Mouse (Mus musculus) CH12.LX (cell line): ENCODE results near the gene Ptgs1. TPM values are rescaled to one million over a fixed set of nuclear protein-coding genes. Genes with fewer than 3 reads are reported as not detected.

ENCODE experiments used
- DNase-seq: peaks from one replicate; pipeline ENCODE4 v3.0.0-alpha.2; 2013; ENCODE audit errors: extremely low read depth
- H3K27ac ChIP-seq: 2 replicates; pipeline ENCODE4 v1.5.1; 2012; ENCODE audit warnings: low read depth, mild to moderate bottlenecking, control low read depth, moderate library complexity; ENCODE audit not compliant: insufficient read depth
- H3K27me3 ChIP-seq: replicated peaks from 2 replicates; pipeline ENCODE3; 2012; ENCODE audit warnings: inconsistent platforms
- H3K36me3 ChIP-seq, 2 experiments: replicated peaks in 1 of 2; 2 replicates each; pipeline versions ENCODE3 to v1.6.1; 2012; ENCODE audit warnings: inconsistent platforms in 1 of 2, low read length in 1 of 2, mild to moderate bottlenecking in 1 of 2, mixed read lengths in 1 of 2, moderate library complexity in 1 of 2; ENCODE audit not compliant: control insufficient read depth in 1 of 2, insufficient read depth in 1 of 2
- H3K4me1 ChIP-seq, 2 experiments: 2 replicates each; pipeline ENCODE4 v1.6.1; 2012; ENCODE audit warnings: inconsistent platforms in 1 of 2, moderate library complexity in 1 of 2; ENCODE audit not compliant: insufficient read depth in 2 of 2, control insufficient read depth in 1 of 2
- H3K4me2 ChIP-seq: 2 replicates; pipeline ENCODE4 v1.6.1; 2012; ENCODE audit warnings: low read depth, mild to moderate bottlenecking, control low read depth; ENCODE audit not compliant: poor library complexity, insufficient read depth, severe bottlenecking
- H3K4me3 ChIP-seq, 3 experiments: fragments of 150-350 bp in 1 of 3; sonication (generic) in 1 of 3; replicated peaks in 1 of 3; 2 replicates each; pipeline versions ENCODE3 to v1.5.1; 2011 to 2012; ENCODE audit warnings: low read depth in 2 of 3, low read length in 2 of 3, mild to moderate bottlenecking in 2 of 3, moderate library complexity in 2 of 3, control low read depth in 1 of 3, improper control_type of control experiment in 1 of 3, inconsistent platforms in 1 of 3, mixed read lengths in 1 of 3; ENCODE audit not compliant: poor library complexity in 1 of 3
- H3K79me2 ChIP-seq: replicated peaks from 2 replicates; pipeline ENCODE4 v1.6.1; 2012; ENCODE audit warnings: mild to moderate bottlenecking, moderate library complexity; ENCODE audit not compliant: control insufficient read depth, poor library complexity, insufficient read depth, severe bottlenecking; ENCODE audit errors: extremely low read depth
- H3K9ac ChIP-seq: 2 replicates; pipeline ENCODE4 v1.6.1; 2012; ENCODE audit warnings: low read depth, mild to moderate bottlenecking, control low read depth, moderate library complexity; ENCODE audit not compliant: insufficient read depth
- H3K9me3 ChIP-seq: replicated peaks from 2 replicates; pipeline ENCODE3; 2012; ENCODE audit warnings: low read length, inconsistent platforms, mixed read lengths
- BHLHE40 ChIP-seq: IDR thresholded peaks from 2 replicates; pipeline ENCODE4 v1.6.1; 2011; ENCODE audit warnings: mild to moderate bottlenecking, low read depth, low read length, improper control_type of control experiment
- CHD2 ChIP-seq: IDR thresholded peaks from 2 replicates; pipeline ENCODE4 v1.6.1; 2011; ENCODE audit warnings: low read length, improper control_type of control experiment
- E2F4 ChIP-seq: IDR thresholded peaks from 2 replicates; pipeline ENCODE4 v1.6.1; 2011; ENCODE audit warnings: low read depth, low read length, improper control_type of control experiment; ENCODE audit not compliant: insufficient replicate concordance
- EP300 ChIP-seq: IDR thresholded peaks from 2 replicates; pipeline ENCODE4 v1.6.1; 2011; ENCODE audit warnings: low read length, improper control_type of control experiment
- ETS1 ChIP-seq: conservative IDR thresholded peaks from 2 replicates; pipeline ENCODE4 v1.6.1; 2012; ENCODE audit warnings: low read depth, mild to moderate bottlenecking, inconsistent platforms, low read length, improper control_type of control experiment, moderate library complexity
- GABPA ChIP-seq: IDR thresholded peaks from 2 replicates; pipeline ENCODE4 v1.6.1; 2012; ENCODE audit warnings: low read depth, low read length, improper control_type of control experiment, inconsistent platforms; ENCODE audit not compliant: insufficient replicate concordance
- IRF4 ChIP-seq: IDR thresholded peaks from 2 replicates; pipeline ENCODE4 v1.6.1; 2014; ENCODE audit warnings: low read depth, mild to moderate bottlenecking, inconsistent platforms, low read length, improper control_type of control experiment
- JUN ChIP-seq: IDR thresholded peaks from 2 replicates; pipeline ENCODE4 v1.6.1; 2011; ENCODE audit warnings: low read depth, mild to moderate bottlenecking, low read length, improper control_type of control experiment, moderate library complexity; ENCODE audit not compliant: insufficient read depth
- JUND ChIP-seq: conservative IDR thresholded peaks from 2 replicates; pipeline ENCODE4 v1.6.1; 2011; ENCODE audit warnings: low read depth, low read length, improper control_type of control experiment
- MAX ChIP-seq: IDR thresholded peaks from 2 replicates; pipeline ENCODE4 v1.6.1; 2011; ENCODE audit warnings: low read length, improper control_type of control experiment
- MXI1 ChIP-seq: IDR thresholded peaks from 2 replicates; pipeline ENCODE4 v1.6.1; 2011; ENCODE audit warnings: mild to moderate bottlenecking, low read depth, low read length, improper control_type of control experiment
- NRF1 ChIP-seq: IDR thresholded peaks from 2 replicates; pipeline ENCODE4 v1.6.1; 2014; ENCODE audit warnings: low read depth, mild to moderate bottlenecking, inconsistent platforms, low read length, improper control_type of control experiment, moderate library complexity
- POLR2A ChIP-seq: IDR thresholded peaks from 2 replicates; pipeline ENCODE4 v1.6.1; 2011; ENCODE audit warnings: low read depth, mild to moderate bottlenecking, improper control_type of control experiment, low read length
- POLR2AphosphoS2 ChIP-seq: IDR thresholded peaks from 2 replicates; pipeline ENCODE4 v1.6.1; 2011; ENCODE audit warnings: low read depth, low read length, improper control_type of control experiment
- RCOR1 ChIP-seq: conservative IDR thresholded peaks from 2 replicates; pipeline ENCODE4 v1.6.1; 2012; ENCODE audit warnings: low read depth, mild to moderate bottlenecking, inconsistent platforms, low read length, improper control_type of control experiment
- SIN3A ChIP-seq: IDR thresholded peaks from 2 replicates; pipeline ENCODE4 v1.6.1; 2012; ENCODE audit warnings: low read length, improper control_type of control experiment, inconsistent platforms
- TBP ChIP-seq: conservative IDR thresholded peaks from 2 replicates; pipeline ENCODE4 v1.6.1; 2011; ENCODE audit warnings: low read depth, low read length, improper control_type of control experiment
- USF2 ChIP-seq: conservative IDR thresholded peaks from 2 replicates; pipeline ENCODE4 v1.6.1; 2011; ENCODE audit warnings: low read depth, low read length, improper control_type of control experiment
- ZNF384 ChIP-seq: IDR thresholded peaks from 2 replicates; pipeline ENCODE4 v1.6.1; 2012; ENCODE audit warnings: low read depth, low read length, improper control_type of control experiment, inconsistent platforms
- dilution Hi-C: fragments of 300-500 bp; cut with MboI; formaldehyde crosslinking; loops from 2 replicates; pipeline ENCODE4 v1.14.3; 2020; ENCODE audit warnings: low sequenced_read_pairs; ENCODE audit not compliant: extremely low pct_unique_long_range_greater_than_20kb, extremely low pct_ligation_motif_present
- in situ Hi-C: fragments of 300-500 bp; cut with MboI; formaldehyde crosslinking; loops from 3 replicates; pipeline ENCODE4 v1.14.3; 2019; ENCODE audit warnings: low sequenced_read_pairs, low pct_ligation_motif_present, low pct_unique_long_range_greater_than_20kb, mixed read lengths
- polyA plus RNA-seq: library from polyadenylated mRNA; unstranded; fragments of >175 nt; gene quantifications from 2 replicates; pipeline ENCODE4 v1.2.1, GENCODE M21; 2012; ENCODE audit warnings: low read depth; ENCODE audit not compliant: insufficient read length
- total RNA-seq, 2 experiments: library from RNA; depleted of rRNA; stranded (reverse); fragments of 300-350 nt in 1 of 2; fragments of >200 nt in 1 of 2; gene quantifications; 2 replicates each; pipeline ENCODE4 v1.2.3; 2012 to 2014

Ptgs1 gene
- total and polyA plus RNA-seq, 3 experiments, result 1.6 to 3.1 (median 3.0) TPM

DNA sequence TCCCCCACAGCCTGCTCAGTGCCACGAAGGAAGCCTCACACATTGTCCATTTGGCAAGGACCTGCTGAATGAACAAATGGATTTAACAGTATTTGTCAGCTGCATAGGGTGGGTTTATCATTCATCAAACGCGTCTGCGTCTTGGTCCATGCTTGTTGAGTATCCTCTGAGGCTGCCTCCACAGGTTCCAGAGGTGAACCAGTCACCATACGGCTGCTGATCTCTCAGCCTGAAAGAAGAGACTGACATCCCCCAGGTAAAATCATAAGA lies 27.7 kb upstream of the Ptgs1 start:
- Histone ChIP-seq H3K9me3 (no peaks in the 10 kb centered on the region), H3K36me3 (no peaks in the 10 kb centered on the region), H3K4me1 (peaks cover 15 to 50% of the 10 kb centered on the region in 2 experiments), H3K4me2 (peak overlapping the region; percentile 100), H3K27me3 (peaks cover 16% of the 10 kb centered on the region), H3K79me2 (no peaks in the 10 kb centered on the region), H3K27ac (no peak overlapping the region), H3K9ac (no peak overlapping the region), H3K4me3 (no peak overlapping the region)
- dilution Hi-C loops, result no loop called here
- no peak for DNase-seq
- in situ Hi-C loops, result loop anchor here (25.0 kb wide), 1 partner anchor 640 kb away; the partner anchor contains the start of gene Dab2ip
- TF ChIP-seq E2F4, result no peak
- no peak for TF ChIP-seq POLR2A
- TF ChIP-seq SIN3A, result no peak
- TF ChIP-seq NRF1, result no peak
- TF ChIP-seq CHD2, result no peak

- H3K27ac ChIP-seq, result no peak overlapping the region
- TF ChIP-seq BHLHE40, result peak; percentile 46
- TF ChIP-seq MAX, result peak; percentile 25; the same call in 1 of the 2 replicates
- TF ChIP-seq ZNF384, result no peak
- dilution Hi-C loops (no loop called here), in situ Hi-C loops (loop anchor here (25.0 kb wide), 1 partner anchor 641 kb away; the partner anchor contains the start of gene Dab2ip)
- no peaks in the 10 kb centered on the region for H3K79me2 ChIP-seq
- H3K4me1 ChIP-seq, result peaks cover 15 to 50% of the 10 kb centered on the region in 2 experiments
- H3K9ac ChIP-seq, result no peak overlapping the region
- H3K9me3 ChIP-seq, result no peaks in the 10 kb centered on the region
- peak overlapping the region in 2 of 3 experiments; percentile 6 to 24 for H3K4me3 ChIP-seq
- H3K27me3 ChIP-seq, result peaks cover 16% of the 10 kb centered on the region
- peak overlapping the region; percentile 100 for H3K4me2 ChIP-seq
- peak; percentile 61 for DNase-seq
- no peaks in the 10 kb centered on the region for H3K36me3 ChIP-seq
Measured at GRCm38 (mm10) chr2:36203011-36203825, 27.0 kb upstream of the Ptgs1 start.

GRCm38 (mm10) chr2:36204595-36204994 lies 25.6 kb upstream of the Ptgs1 start:
- H3K4me1 ChIP-seq, result peaks cover 15 to 50% of the 10 kb centered on the region in 2 experiments
- in situ Hi-C loops (loop anchor here (25.0 kb wide), 1 partner anchor 642 kb away; the partner anchor contains the start of gene Dab2ip), dilution Hi-C loops (no loop called here)
- TF ChIP-seq RCOR1 (no peak), GABPA (no peak), USF2 (no peak), ETS1 (no peak), JUN (no peak), JUND (no peak), IRF4 (no peak), EP300 (no peak), POLR2AphosphoS2 (no peak), TBP (no peak), BHLHE40 (no peak), MXI1 (no peak)
- no peak for DNase-seq
- H3K27me3 ChIP-seq, result peaks cover 16% of the 10 kb centered on the region
- no peak overlapping the region for H3K27ac ChIP-seq
- H3K4me2 ChIP-seq, result no peak overlapping the region
- no peaks in the 10 kb centered on the region for H3K9me3 ChIP-seq
- no peaks in the 10 kb centered on the region for H3K36me3 ChIP-seq
- H3K9ac ChIP-seq, result no peak overlapping the region
- H3K4me3 ChIP-seq, result no peak overlapping the region
- H3K79me2 ChIP-seq, result no peaks in the 10 kb centered on the region
